Mouse (Mus musculus) layer of hippocampus, adult 9-10 months (tissue): ENCODE measurements at regions not wholly inside any gene's neighbourhood (a gene's known extent, or its start where the extent isn't known, plus 50 kb on each side); places are given as distances from the start of the nearest gene placed in this dataset.

ENCODE experiments used
- DNase-seq: peaks from one replicate; pipeline ENCODE4 v3.0.0; 2022; ENCODE audit warnings: low spot score

DNA sequence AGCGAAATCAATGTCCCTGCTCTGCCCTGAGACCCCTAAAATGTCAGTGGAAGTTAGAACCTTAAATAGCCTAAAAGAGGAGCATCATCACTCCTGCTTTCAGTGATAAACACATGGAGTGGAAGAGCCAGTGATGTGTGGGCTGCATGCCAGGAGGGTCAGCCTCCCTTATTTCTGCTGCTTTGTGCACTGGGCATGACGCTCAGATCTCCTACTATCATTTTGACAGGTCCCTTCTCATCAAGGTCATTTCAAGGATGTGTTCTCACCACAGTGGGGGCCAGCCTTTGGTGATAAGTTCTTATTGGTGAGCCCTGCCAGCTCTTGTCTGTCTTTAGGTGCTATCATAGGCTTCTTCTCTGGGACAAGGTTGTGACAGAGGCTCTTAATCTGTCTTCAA is 215.5 kb upstream of the Dynlrb2 start:
- no peak for DNase-seq

DNA sequence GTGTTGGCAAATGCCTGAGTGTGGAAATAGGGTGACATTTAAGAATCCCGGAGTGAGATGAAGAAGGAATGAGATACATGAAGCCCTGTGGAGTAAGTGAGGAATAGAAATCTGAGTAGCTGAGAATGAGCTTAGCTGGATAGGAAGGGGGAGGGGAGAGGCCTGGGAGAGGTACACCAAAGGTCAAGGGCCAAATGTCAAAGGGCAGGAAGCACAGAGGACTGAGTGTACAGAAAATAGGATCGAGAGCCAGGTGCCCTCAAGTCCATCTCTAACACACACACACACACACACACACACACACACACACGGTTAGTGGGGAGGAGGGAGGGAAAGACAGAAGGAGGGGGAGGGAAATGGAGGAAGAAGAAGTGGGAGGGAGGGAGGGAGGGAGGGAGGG is 220.8 kb upstream of the Dynlrb2 start:
- DNase-seq: no peak

- DNase-seq: no peak
Observed at GRCm38 (mm10) chr8:116282341-116282740, 222.4 kb upstream of the Dynlrb2 start.

DNA sequence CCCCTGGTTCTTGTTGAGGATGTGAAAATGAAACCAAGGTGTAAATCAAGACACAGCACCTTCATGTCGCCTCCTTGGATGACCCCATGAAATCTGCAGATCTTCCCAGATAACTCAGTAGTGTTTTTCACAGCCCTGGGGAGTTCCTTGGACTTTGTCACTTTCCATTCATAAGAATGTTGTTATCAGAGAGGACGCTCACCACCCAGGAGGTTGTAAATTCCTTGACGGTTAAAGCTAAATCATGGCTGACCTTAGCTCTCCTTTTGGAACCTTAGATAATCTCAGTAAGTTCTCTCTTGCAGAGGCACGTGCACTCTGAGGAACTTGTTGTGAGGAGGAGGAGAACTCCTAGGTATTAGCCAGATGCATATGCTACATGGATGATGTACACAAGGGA is 229.8 kb upstream of the Dynlrb2 start:
- DNase-seq: no peak

- no peak for DNase-seq
Observed at GRCm38 (mm10) chr8:116271238-116271637, 233.5 kb upstream of the Dynlrb2 start.

DNA sequence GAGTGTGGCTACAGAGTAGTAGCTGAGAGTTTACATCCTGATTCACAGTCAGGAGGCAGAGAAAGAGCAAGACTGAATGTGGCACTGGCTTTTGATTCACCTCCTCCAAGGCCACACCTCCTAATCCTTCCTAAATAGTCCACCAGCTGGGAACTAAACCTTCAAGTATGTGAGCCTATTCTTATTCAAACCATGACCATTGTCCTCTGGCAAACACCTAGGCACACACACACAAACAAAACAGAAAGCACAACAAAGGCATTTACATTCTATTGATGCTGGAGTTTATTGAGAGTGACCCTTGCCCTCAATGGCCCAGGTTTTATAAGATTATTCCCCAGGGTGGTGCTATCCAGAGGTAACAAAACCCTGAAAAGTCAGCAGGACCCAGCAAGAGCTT is 235.4 kb upstream of the Dynlrb2 start:
- DNase-seq: no peak

DNA sequence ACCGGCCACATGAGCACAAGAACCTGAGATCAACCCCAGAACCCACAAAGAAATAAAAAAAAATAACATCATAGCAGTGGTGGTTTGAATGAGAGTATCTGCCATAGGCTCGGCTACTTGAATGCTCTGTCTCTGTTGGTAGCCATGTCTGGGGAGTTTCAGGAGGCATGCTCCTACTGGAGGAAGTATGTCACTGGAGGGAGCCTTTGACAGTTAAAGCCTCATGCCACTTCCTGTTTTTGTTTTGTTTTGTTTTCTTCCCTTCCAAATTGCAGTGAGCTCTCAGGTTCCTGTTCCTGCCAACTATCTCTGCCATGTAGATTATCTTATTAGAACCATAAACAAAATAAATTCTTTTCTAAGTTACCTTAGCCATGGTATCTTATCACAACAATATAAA is 236.1 kb upstream of the Dynlrb2 start:
- no peak for DNase-seq

GRCm38 (mm10) chr8:116268161-116268560 is 236.6 kb upstream of the Dynlrb2 start:
- DNase-seq: no peak

- DNase-seq: no peak
Observed at GRCm38 (mm10) chr8:116267021-116267420, 237.8 kb upstream of the Dynlrb2 start.

DNA sequence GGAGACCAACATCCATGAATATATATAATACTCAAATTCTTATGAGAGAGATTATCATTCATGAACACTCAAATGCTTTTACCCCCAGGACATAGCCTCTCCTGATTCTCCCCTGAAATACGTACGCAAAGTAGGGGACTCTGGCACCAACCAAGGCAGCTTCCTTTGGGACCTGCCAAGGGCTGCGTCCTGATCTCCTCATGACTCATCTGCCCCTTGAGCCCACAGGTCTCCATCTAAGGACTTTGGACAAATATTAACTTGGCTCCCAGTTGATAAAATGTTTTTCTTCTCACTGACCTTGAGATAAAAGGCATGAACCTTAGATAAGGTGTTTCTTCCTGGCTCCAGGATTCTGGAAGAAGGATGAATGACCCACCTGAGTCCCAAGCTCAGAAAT is 239.2 kb upstream of the Dynlrb2 start:
- no peak for DNase-seq

DNA sequence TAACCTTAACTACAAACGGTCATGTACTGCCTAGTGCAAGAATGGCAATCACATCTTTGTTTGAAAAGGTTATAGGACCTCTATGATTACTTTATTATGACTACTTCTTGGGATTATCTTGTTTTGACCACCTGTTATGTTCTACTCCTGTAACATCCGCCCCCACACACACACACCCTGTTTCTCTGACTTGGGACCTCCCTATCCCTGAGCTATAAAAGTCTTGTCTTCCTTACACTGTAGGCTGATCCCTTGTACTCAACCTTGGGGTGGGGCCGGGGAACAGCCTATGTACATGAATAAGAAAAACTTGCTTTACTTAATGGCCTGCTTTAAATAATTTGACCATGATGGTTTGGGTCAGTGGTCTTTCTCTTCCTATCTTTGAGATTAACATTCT is 240.7 kb upstream of the Dynlrb2 start:
- DNase-seq: no peak

GRCm38 (mm10) chr8:116261286-116261685 is 243.5 kb upstream of the Dynlrb2 start:
- no peak for DNase-seq

DNA sequence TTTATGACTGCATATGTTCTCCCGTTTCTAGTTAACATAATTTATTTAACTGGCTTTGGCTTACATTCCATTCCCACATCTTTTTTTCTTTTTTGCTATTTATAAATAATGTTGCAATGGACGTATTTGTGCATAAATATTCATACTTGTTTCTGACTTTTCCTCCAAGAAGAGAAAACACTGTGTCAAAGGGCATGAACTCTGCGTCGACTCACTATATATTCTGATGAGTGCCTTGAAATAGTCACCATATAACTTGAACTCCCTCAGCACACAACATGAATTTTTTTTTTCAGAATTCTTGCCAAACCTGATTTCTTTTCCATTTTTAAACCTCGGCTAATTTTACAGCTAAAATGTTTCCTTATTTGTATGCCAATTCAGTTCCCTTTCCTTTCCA is 249.4 kb upstream of the Dynlrb2 start:
- no peak for DNase-seq

DNA sequence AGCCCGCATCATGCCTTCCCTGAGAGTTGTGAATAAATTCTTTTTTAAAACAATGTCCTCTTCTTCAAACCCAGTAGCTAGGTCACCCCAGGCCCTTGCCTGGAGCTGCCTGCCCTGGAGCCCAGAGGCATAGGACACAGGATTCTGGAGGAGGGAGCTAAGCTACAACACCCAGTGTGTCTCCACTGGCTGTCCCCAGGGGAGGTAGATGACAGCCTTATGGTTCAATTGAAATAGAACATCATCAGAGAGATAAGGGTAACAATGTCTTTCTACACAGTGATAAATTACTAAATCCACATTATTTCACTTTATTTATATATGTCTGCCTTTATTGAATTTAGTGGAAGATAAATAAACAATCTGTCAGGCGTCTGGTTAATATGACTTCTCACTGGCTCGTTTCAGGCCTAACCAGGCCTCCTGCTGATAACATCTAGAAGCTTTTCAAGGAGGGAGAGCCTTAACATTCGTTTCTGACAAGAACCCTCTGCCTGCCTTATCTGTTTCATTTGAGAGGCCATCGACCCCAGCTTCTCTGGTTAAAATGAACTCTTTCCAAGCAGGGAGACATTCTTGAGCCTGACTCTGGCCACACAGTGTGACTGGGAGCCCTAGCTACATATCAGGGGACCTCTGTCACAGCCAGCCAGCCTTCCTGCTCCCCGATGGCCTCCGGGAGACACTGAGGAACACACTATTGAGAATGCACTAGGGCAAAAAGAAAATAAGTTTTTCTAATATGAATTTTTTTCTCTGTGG is 252.1 kb upstream of the Dynlrb2 start:
- no peak for DNase-seq

GRCm38 (mm10) chr8:116248398-116248797 is 256.4 kb upstream of the Dynlrb2 start:
- DNase-seq: no peak

DNA sequence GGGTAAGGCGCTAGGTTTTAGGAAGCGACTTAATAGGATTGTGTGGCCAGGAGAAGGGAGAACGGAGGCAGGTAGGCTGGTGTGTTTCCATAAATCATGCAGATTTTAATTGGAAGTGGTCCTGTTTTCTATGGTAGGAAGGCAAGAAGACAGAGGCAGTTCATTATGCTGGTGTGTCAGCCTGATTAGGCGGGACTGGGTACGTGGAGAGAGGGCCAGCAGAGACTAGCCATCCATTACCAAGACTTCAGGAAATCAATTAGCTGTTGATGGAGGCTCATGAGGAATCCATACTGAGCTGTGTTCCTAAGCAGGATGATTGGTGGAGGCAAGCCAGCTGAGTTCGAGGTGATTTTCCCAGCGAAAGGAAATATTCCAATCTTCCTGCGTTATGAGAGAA is 261.3 kb upstream of the Dynlrb2 start:
- no peak for DNase-seq

GRCm38 (mm10) chr8:116242972-116243371 is 261.8 kb upstream of the Dynlrb2 start:
- DNase-seq: no peak

- no peak for DNase-seq
Observed at GRCm38 (mm10) chr8:116241987-116242242, 262.9 kb upstream of the Dynlrb2 start.

DNA sequence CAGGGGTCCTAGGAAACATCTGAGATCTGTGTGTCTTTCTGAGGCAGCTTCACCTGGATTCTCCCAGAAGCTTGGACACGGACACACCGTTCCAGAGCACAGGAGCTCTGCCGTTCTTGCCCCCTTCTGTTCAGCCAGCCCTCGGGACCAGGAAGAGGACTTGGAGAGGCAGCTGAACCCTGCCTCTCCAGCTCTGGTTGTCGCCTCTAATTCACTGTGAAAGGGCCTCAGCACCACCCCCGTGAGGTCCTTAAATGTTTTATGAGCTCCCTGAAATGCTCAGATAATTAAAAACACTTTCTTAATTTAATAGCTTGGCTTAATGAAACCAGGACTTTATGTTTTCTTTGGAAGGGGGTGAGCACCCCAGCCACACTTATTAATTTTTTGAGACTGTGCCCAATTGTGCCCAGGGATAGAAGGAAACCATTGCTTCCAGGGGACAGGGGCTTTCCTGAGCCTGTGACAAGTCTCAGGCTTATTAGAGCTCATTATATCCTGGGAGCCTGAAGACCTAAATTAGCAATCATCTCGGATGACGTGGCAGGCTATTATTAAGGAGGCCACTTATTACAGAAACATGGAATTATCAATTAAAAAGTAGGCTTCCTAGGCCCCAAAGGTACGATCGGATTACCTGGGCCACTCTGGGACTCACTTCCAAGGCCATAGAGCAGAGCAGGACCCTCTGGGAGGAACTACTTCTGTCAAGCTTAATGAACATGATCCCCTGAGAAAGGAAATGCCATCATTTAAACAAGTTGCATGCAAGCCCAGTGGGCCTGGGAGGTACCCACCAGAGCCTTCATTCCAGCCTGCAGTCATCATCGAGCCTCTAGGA is 263.4 kb upstream of the Dynlrb2 start:
- DNase-seq: no peak

GRCm38 (mm10) chr8:116238670-116239069 is 266.1 kb upstream of the Dynlrb2 start:
- DNase-seq: no peak

DNA sequence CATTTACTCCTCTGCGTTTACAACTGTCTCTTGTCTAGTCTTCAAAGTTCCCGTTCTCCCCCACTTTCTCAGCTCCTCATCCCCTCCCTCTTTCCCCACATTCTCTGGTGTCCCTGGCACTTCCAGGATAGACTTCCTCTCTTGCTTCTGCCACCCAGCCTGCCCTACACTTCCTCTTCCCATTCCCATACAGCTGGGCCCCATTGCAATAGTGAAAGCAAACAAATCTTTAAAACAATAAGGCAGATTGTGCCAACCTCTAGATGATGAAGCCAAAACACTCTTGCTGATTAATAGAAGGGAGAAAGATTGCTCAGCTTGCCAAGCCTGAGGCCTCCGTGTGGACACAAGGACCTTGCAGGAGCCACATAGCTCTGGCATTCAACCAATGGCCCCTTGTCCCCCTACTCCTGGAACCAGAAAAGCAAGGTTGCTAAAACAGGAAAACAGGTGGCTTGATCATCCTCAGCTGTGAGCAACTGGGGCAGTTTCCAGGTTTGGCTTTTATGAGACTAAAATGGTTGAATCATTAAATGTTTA is 267.1 kb upstream of the Dynlrb2 start:
- peak; percentile 3 for DNase-seq

DNA sequence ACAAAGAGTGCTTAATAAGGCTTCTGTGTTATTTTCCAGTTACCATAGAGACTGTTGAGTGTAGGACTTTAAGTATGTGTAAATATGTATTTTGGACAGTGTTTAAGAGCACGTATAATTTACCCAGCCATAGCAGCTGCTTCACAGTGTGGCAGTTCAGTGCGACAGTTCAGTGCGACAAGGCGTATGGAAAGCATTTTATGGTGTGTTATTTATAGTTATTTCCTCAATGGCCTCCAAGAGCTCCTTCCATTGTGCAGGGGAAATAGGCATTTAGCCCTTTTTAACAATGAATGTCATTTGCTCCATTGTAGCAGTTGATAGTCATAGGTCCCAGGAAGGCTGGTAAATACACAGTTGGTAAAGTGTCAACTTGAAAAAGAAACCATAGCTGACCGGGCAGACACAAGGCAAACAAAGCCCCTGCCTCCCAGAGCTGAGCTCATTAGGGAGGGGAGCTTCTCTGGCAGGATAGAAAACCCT is 275.1 kb upstream of the Dynlrb2 start:
- no peak for DNase-seq

DNA sequence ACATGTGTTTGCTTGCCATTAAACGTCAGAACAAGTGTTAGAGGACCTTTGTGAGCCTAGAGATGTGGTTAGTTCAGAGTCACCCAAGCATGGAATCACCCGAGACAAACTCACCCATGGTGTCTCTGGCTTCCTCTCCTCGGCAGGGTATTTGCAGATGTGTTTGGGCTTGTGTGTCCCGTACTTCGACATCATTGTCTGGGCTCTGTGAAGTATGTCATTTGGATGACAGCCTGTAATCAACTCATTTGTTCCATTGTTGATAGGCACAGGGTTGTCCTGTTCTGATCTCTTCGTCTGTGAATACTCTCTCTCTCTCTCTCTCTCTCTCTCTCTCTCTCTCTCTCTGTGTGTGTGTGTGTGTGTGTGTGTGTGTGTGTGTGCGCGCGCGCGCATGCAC is 277.8 kb upstream of the Dynlrb2 start:
- no peak for DNase-seq
